Mouse (Mus musculus) urinary bladder, adult 2 months (tissue): ENCODE measurements around the gene Mob3b. TPM values are rescaled to one million over a fixed set of nuclear protein-coding genes. Genes with fewer than 3 reads are reported as not detected.

Experiments used
- DNase-seq: peaks from one replicate; pipeline ENCODE4 v3.0.0; 2022; ENCODE audit warnings: low spot score
- polyA plus RNA-seq: library from polyadenylated mRNA; depleted of rRNA; stranded (reverse); fragments of >200 nt; gene quantifications from 2 replicates; pipeline ENCODE4 v1.2.3, GENCODE M21; 2012; rRNA removed

Mob3b gene
- polyA plus RNA-seq, 1 experiment = 4.1 TPM

DNA sequence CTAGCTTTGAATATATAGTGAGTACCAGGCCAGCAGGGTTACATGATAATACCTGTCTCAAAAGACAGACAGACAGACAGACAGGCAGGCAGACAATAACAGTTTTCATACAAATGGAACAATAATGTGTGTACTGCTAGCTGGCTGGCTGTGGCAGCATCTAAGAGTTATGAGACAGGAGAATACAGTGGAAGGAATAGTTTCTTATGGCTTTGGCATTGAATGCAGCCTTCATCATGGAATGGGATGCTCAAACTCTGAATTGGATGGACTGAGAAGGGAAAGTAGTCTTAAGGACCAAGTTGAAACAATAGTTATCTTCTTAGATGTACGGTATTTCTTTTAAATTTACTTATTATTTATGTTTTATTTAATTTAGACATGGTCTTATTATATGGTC, 258.0 kb downstream of the Mob3b start:
- DNase-seq = no peak

Other genes with a start within 250 kb of the Mob3b start
- gene Ifnk, start 5.4 kb downstream of the Mob3b start, polyA plus RNA-seq = not detected in 2 replicates
- gene C9orf72, start 68.7 kb upstream of the Mob3b start, polyA plus RNA-seq = 14.7 and 15.9 TPM in 2 replicates